In genomic region chr7:66388621-66389532, GRCm38 (mm10) we compare ENCODE assay signal across 8 mouse cellular contexts. TPM values are rescaled to one million over a fixed set of nuclear protein-coding genes. Genes with fewer than 3 reads are reported as not detected.
DNase-seq lines count a peak whose midpoint lies in the region; ATAC-seq and TF ChIP-seq lines count a peak whose summit lies in the region.

No protein-coding gene starts in this region.

- peak; percentile 43 for DNase-seq in brain, embryonic 18.5 days (ENCODE audit: low read depth, low spot score)
- DNase-seq in liver: peak; percentile 66
- peak; percentile 90 for DNase-seq in midbrain, postnatal 0 days (ENCODE audit: low spot score)

- H3K27ac ChIP-seq in heart, embryonic 12.5 days (ENCODE audit: poor library complexity, severe bottlenecking): peak overlapping the region; percentile 41
- H3K27ac ChIP-seq in kidney, embryonic 15.5 days: peak overlapping the region; percentile 79
- H3K27ac ChIP-seq in midbrain, postnatal 0 days (ENCODE audit: low read depth, low read length): no peak overlapping the region
- H3K27ac ChIP-seq in stomach, embryonic 14.5 days (ENCODE audit: low read length): no peak overlapping the region; the same call in 1 of the 2 replicates

- H3K9ac ChIP-seq in heart, embryonic 12.5 days: peak overlapping the region; percentile 88
- peak overlapping the region; percentile 95 for H3K9ac ChIP-seq in kidney, embryonic 15.5 days
- H3K9ac ChIP-seq in midbrain, postnatal 0 days (replicated peaks; ENCODE audit: low read length, poor library complexity, severe bottlenecking): peak overlapping the region; percentile 61; the same call in 1 of the 2 replicates
- H3K9ac ChIP-seq in stomach, embryonic 14.5 days (replicated peaks; ENCODE audit: low read depth, low read length): peak overlapping the region; percentile 68

- H3K4me2 ChIP-seq in heart, embryonic 12.5 days: peak overlapping the region; percentile 96
- H3K4me2 ChIP-seq in kidney, embryonic 15.5 days: peak overlapping the region; percentile 95
- H3K4me2 ChIP-seq in midbrain, postnatal 0 days (ENCODE audit: low read depth, low read length, poor library complexity, severe bottlenecking): peak overlapping the region; percentile 99
- H3K4me2 ChIP-seq in stomach, embryonic 14.5 days (replicated peaks; ENCODE audit: low read depth, low read length): peak overlapping the region; percentile 95

- no peaks in the 10 kb centered on the region for H3K9me3 ChIP-seq in erythroblast, embryonic 14.5 days (ENCODE audit: control insufficient read depth, low read length)
- no peaks in the 10 kb centered on the region for H3K9me3 ChIP-seq in heart, embryonic 12.5 days (replicated peaks)
- H3K9me3 ChIP-seq in kidney, embryonic 15.5 days (replicated peaks): no peaks in the 10 kb centered on the region
- H3K9me3 ChIP-seq in midbrain, postnatal 0 days (ENCODE audit: low read length): no peaks in the 10 kb centered on the region
- H3K9me3 ChIP-seq in stomach, embryonic 14.5 days (ENCODE audit: control insufficient read depth, low read depth, low read length): no peaks in the 10 kb centered on the region

- WGBS in heart, embryonic 12.5 days: 9% methylated on average over 28 of the region's 28 CpGs
- 11% methylated on average over 28 of the region's 28 CpGs for WGBS in kidney, embryonic 15.5 days
- WGBS in midbrain, postnatal 0 days: 9% methylated on average over 28 of the region's 28 CpGs
- WGBS in stomach, embryonic 14.5 days: 11% methylated on average over 28 of the region's 28 CpGs

- H3K4me3 ChIP-seq in erythroblast, embryonic 14.5 days (replicated peaks): peak overlapping the region; percentile 62
- peak overlapping the region; percentile 69 for H3K4me3 ChIP-seq in heart, embryonic 12.5 days
- peak overlapping the region; percentile 79 for H3K4me3 ChIP-seq in kidney, embryonic 15.5 days (replicated peaks)
- H3K4me3 ChIP-seq in midbrain, postnatal 0 days (ENCODE audit: low read depth, low read length): peak overlapping the region; percentile 52
- H3K4me3 ChIP-seq in stomach, embryonic 14.5 days (ENCODE audit: low read depth, low read length): peak overlapping the region; percentile 65

- peaks cover 18% of the 10 kb centered on the region for H3K4me1 ChIP-seq in erythroblast, embryonic 14.5 days (ENCODE audit: control insufficient read depth)
- H3K4me1 ChIP-seq in heart, embryonic 12.5 days (replicated peaks): no peaks in the 10 kb centered on the region
- H3K4me1 ChIP-seq in kidney, embryonic 15.5 days: peaks cover 30% of the 10 kb centered on the region
- H3K4me1 ChIP-seq in midbrain, postnatal 0 days (ENCODE audit: insufficient read depth, low read length): peaks cover 6% of the 10 kb centered on the region; the same call in 1 of the 2 replicates
- H3K4me1 ChIP-seq in stomach, embryonic 14.5 days (ENCODE audit: control insufficient read depth, insufficient read depth, low read length): peaks cover 6% of the 10 kb centered on the region; the same call in 1 of the 2 replicates

- H3K36me3 ChIP-seq in erythroblast, embryonic 14.5 days (ENCODE audit: control insufficient read depth): no peaks in the 10 kb centered on the region
- H3K36me3 ChIP-seq in heart, embryonic 12.5 days: no peaks in the 10 kb centered on the region
- H3K36me3 ChIP-seq in kidney, embryonic 15.5 days: no peaks in the 10 kb centered on the region
- no peaks in the 10 kb centered on the region for H3K36me3 ChIP-seq in midbrain, postnatal 0 days (ENCODE audit: insufficient read depth, low read length)
- H3K36me3 ChIP-seq in stomach, embryonic 14.5 days (ENCODE audit: control insufficient read depth, insufficient read depth, low read length): no peaks in the 10 kb centered on the region

- peak; percentile 88 for ATAC-seq in CD4-positive, CD25-positive, alpha-beta regulatory T cell, adult 4 months
- ATAC-seq in heart, embryonic 12.5 days (ENCODE audit: insufficient number of reproducible peaks, low FRiP score): peak; percentile 69; the same call in 1 of the 2 replicates
- peak; percentile 67; the same call in 1 of the 2 replicates for ATAC-seq in kidney, embryonic 15.5 days (replicated peaks; ENCODE audit: low FRiP score)
- no peak for ATAC-seq in midbrain, postnatal 0 days (ENCODE audit: low FRiP score)
- peak; percentile 69; the same call in 1 of the 2 replicates for ATAC-seq in stomach, embryonic 14.5 days (ENCODE audit: insufficient number of reproducible peaks, insufficient read depth, low FRiP score, low read depth)

- TF ChIP-seq CTCF in midbrain, postnatal 0 days (IDR thresholded peaks at IDR 0.05): peak; percentile 94

- peaks cover 22% of the 10 kb centered on the region for H3K27me3 ChIP-seq in erythroblast, embryonic 14.5 days (ENCODE audit: control insufficient read depth)
- no peaks in the 10 kb centered on the region for H3K27me3 ChIP-seq in heart, embryonic 12.5 days (replicated peaks)
- H3K27me3 ChIP-seq in kidney, embryonic 15.5 days: no peaks in the 10 kb centered on the region
- H3K27me3 ChIP-seq in midbrain, postnatal 0 days (ENCODE audit: insufficient read depth, low read length): peaks cover 8% of the 10 kb centered on the region; the same call in 1 of the 2 replicates
- H3K27me3 ChIP-seq in stomach, embryonic 14.5 days (ENCODE audit: control insufficient read depth, insufficient read depth, low read length): no peaks in the 10 kb centered on the region

RNA-seq across cellular contexts. Expression of gene Lrrk1, which starts 0.7 kb away (rescaled TPM):
- 1 to 10 TPM; 2.3 to 5.7 TPM for polyA plus RNA-seq in CD4-positive, CD25-positive, alpha-beta regulatory T cell, adult 4 months (2017; shearing (Covaris generic))
- 0.02 and 0.07 TPM in 2 replicates for polyA plus RNA-seq in erythroblast, embryonic 14.5 days (2012)
- polyA plus RNA-seq in heart, embryonic 12.5 days (2016; fragmentation: Nextera tagmentation; extraction: Ambion mirVana): 9.1 and 9.8 TPM in 2 replicates
- 15.2 and 17.2 TPM in 2 replicates for polyA plus RNA-seq in kidney, embryonic 15.5 days (2015; fragmentation: Nextera tagmentation; extraction: Ambion mirVana)
- 3.0 and 3.8 TPM in 2 replicates for total RNA-seq in midbrain, postnatal 0 days (2014; rRNA removed)
- polyA plus RNA-seq in midbrain, postnatal 0 days (2015; fragmentation: Nextera tagmentation; extraction: Ambion mirVana): 2.1 and 2.2 TPM in 2 replicates
- polyA plus RNA-seq in stomach, embryonic 14.5 days (2014; fragmentation: Nextera tagmentation; extraction: Ambion mirVana): 17.5 and 17.9 TPM in 2 replicates

RNA-seq across cellular contexts. Expression of gene Gm10974, which starts 23.2 kb away (rescaled TPM):
- not detected for polyA plus RNA-seq in CD4-positive, CD25-positive, alpha-beta regulatory T cell, adult 4 months (2017; shearing (Covaris generic))
- polyA plus RNA-seq in erythroblast, embryonic 14.5 days (2012): not detected in 2 replicates
- polyA plus RNA-seq in heart, embryonic 12.5 days (2016; fragmentation: Nextera tagmentation; extraction: Ambion mirVana): not detected in 2 replicates
- not detected in 2 replicates for polyA plus RNA-seq in kidney, embryonic 15.5 days (2015; fragmentation: Nextera tagmentation; extraction: Ambion mirVana)
- not detected in 2 replicates for total RNA-seq in midbrain, postnatal 0 days (2014; rRNA removed)
- polyA plus RNA-seq in midbrain, postnatal 0 days (2015; fragmentation: Nextera tagmentation; extraction: Ambion mirVana): not detected in 2 replicates
- polyA plus RNA-seq in stomach, embryonic 14.5 days (2014; fragmentation: Nextera tagmentation; extraction: Ambion mirVana): not detected in 2 replicates

RNA-seq across cellular contexts. Expression of gene Aldh1a3, which starts 38.4 kb away (rescaled TPM):
- under 1 TPM in 1 of 2 experiments, not detected in 1; 0.50 TPM for polyA plus RNA-seq in CD4-positive, CD25-positive, alpha-beta regulatory T cell, adult 4 months (2017; shearing (Covaris generic))
- not detected in 2 replicates for polyA plus RNA-seq in erythroblast, embryonic 14.5 days (2012)
- 0.69 and 0.74 TPM in 2 replicates for polyA plus RNA-seq in heart, embryonic 12.5 days (2016; fragmentation: Nextera tagmentation; extraction: Ambion mirVana)
- polyA plus RNA-seq in kidney, embryonic 15.5 days (2015; fragmentation: Nextera tagmentation; extraction: Ambion mirVana): 38.0 and 41.0 TPM in 2 replicates
- total RNA-seq in midbrain, postnatal 0 days (2014; rRNA removed): 0.85 and 1.5 TPM in 2 replicates
- 0.59 and 1.1 TPM in 2 replicates for polyA plus RNA-seq in midbrain, postnatal 0 days (2015; fragmentation: Nextera tagmentation; extraction: Ambion mirVana)
- 11.4 and 11.5 TPM in 2 replicates for polyA plus RNA-seq in stomach, embryonic 14.5 days (2014; fragmentation: Nextera tagmentation; extraction: Ambion mirVana)

Comparison
In these comparisons a context has a peak if more than half of its experiments do, and no peak if none do; other contexts are left out.
1. H3K27ac ChIP-seq: peak in heart, embryonic 12.5 days (single experiment) and kidney, embryonic 15.5 days (single experiment); none in midbrain, postnatal 0 days (single experiment) and stomach, embryonic 14.5 days (single experiment).
2. Peak in every context shown above with its lines, with median percentiles within 50 percentile points of each other: DNase-seq, H3K4me3 ChIP-seq, H3K4me2 ChIP-seq and H3K9ac ChIP-seq.